Mouse (Mus musculus): ENCODE measurements around the gene Snca.

Snca gene

GRCm38 (mm10) chr6:60829282-60829891, at the start of gene Snca:
Gene Snca, minus strand, starts transcription at chr6:60829855.
- in situ Hi-C loops (cut with MboI, MseI) = no loop called here

GRCm38 (mm10) chr6:60870126-60870525, 40.5 kb upstream of the Snca start:
- in situ Hi-C loops (cut with MboI, MseI) = no loop called here

- in situ Hi-C loops (cut with MboI, MseI) = no loop called here
These were observed 26.9 kb upstream of the Snca start for GRCm38 (mm10) chr6:60856599-60856998.

GRCm38 (mm10) chr6:60851690-60852089, 22.0 kb upstream of the Snca start:
- in situ Hi-C loops (cut with MboI, MseI) = no loop called here

- in situ Hi-C loops (cut with MboI, MseI) = no loop called here
These were observed 1.0 kb downstream of the Snca start for GRCm38 (mm10) chr6:60828429-60829264.

- in situ Hi-C loops (cut with MboI, MseI) = no loop called here
These were observed 1.6 kb downstream of the Snca start for GRCm38 (mm10) chr6:60828047-60828428.

GRCm38 (mm10) chr6:60827290-60827689, 2.4 kb downstream of the Snca start:
- in situ Hi-C loops (cut with MboI, MseI) = no loop called here

- in situ Hi-C loops (cut with MboI, MseI) = no loop called here
These were observed 10.4 kb downstream of the Snca start for GRCm38 (mm10) chr6:60819272-60819671.

- in situ Hi-C loops (cut with MboI, MseI) = no loop called here
These were observed 16.1 kb downstream of the Snca start for GRCm38 (mm10) chr6:60813516-60813915.

GRCm38 (mm10) chr6:60798266-60798665, 31.4 kb downstream of the Snca start:
- in situ Hi-C loops (cut with MboI, MseI) = no loop called here

- in situ Hi-C loops (cut with MboI, MseI) = no loop called here
These were observed 35.8 kb downstream of the Snca start for GRCm38 (mm10) chr6:60793659-60794365.

- in situ Hi-C loops (cut with MboI, MseI) = no loop called here
These were observed 42.7 kb downstream of the Snca start for GRCm38 (mm10) chr6:60786955-60787354.

GRCm38 (mm10) chr6:60771899-60772298, 57.8 kb downstream of the Snca start:
- in situ Hi-C loops (cut with MboI, MseI) = no loop called here

GRCm38 (mm10) chr6:60765696-60766095, 64.0 kb downstream of the Snca start:
- in situ Hi-C loops (cut with MboI, MseI) = loop anchor here in 1 of 2 experiments (10.0 kb wide), 1 partner anchor 1859 kb away; no protein-coding TSS in a partner anchor

- in situ Hi-C loops (cut with MboI, MseI) = loop anchor here in 1 of 2 experiments (10.0 kb wide), 1 partner anchor 1862 kb away; no protein-coding TSS in a partner anchor
These were observed 66.8 kb downstream of the Snca start for GRCm38 (mm10) chr6:60762864-60763263.

- in situ Hi-C loops (cut with MboI, MseI) = loop anchor here in 1 of 2 experiments (10.0 kb wide), 1 partner anchor 1863 kb away; no protein-coding TSS in a partner anchor
These were observed 67.9 kb downstream of the Snca start for GRCm38 (mm10) chr6:60761710-60762109.

- in situ Hi-C loops (cut with MboI, MseI) = no loop called here
These were observed 74.7 kb downstream of the Snca start for GRCm38 (mm10) chr6:60754975-60755374.

GRCm38 (mm10) chr6:60745965-60746364, 83.7 kb downstream of the Snca start:
- in situ Hi-C loops (cut with MboI, MseI) = no loop called here

- in situ Hi-C loops (cut with MboI, MseI) = no loop called here
These were observed 88.1 kb downstream of the Snca start for GRCm38 (mm10) chr6:60741427-60742071.

- in situ Hi-C loops (cut with MboI, MseI) = no loop called here
These were observed 89.9 kb downstream of the Snca start for GRCm38 (mm10) chr6:60739776-60740175.

- in situ Hi-C loops (cut with MboI, MseI) = no loop called here
These were observed 98.5 kb downstream of the Snca start for GRCm38 (mm10) chr6:60731164-60731563.
